Mouse (Mus musculus): ENCODE data around the gene Med17.

DNA sequence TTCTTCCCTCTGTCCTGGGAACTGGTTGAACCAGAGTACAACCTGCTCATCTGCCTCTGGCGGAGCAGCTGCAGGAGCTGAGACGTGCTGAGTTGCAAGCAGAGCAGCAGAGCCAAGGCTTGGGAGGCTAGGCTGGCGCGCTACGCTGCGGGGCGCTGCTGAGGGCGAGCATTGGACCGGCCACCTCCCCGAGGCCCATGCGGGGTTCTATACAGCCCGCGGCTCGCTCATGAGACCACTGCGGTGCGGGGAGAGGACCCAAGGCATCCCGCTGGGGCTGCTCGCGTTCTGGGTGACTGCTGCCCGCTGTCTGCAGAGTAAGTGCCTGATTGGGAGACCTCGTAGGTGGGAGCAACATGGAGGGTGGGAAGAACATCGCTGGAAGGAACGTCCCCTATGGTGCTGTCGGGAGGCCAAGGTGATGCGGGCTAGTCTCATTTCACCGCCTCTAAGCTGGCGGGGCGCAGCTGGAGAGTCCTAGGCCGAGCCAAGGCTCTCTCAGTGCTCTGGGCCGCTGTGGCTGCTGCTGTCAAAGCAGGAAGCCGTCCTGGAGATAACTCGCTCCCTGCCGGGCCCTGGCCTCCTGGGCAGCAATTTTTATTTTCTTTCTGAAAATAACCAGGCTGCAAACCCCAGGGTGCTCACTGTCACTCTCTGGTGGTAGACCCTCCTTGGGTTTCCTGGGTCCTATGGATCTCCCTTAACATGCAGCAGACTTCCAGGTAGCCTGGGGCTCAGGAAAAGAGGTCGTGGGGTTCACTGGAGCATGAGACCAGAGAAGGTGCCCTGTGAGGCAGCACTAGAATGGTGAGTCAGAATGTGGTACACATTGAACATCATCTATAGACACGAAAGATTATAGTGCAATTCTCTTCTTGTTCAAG lies 40.4 kb downstream of the Med17 start, which contains the start of gene Vstm5:
- TF ChIP-seq EP300 (IDR thresholded peaks at IDR 0.05) = no peak
- TF ChIP-seq CTCF (IDR thresholded peaks at IDR 0.05) = peak; percentile 54
